Mouse (Mus musculus) stomach, postnatal 0 days (tissue): Measurements from ENCODE around the gene Tnip2. TPM values are rescaled to one million over a fixed set of nuclear protein-coding genes. Genes with fewer than 3 reads are reported as not detected.

Experiments
- ATAC-seq: fragments of 200-750 bp; cut with Nextera tagmentation; 2 replicates; pipeline ENCODE4 v1.8.0; 2017; ENCODE audit not compliant: low FRiP score, low TSS enrichment
- DNase-seq: peaks from one replicate; pipeline ENCODE4 v3.0.0-alpha.2; 2016; ENCODE audit warnings: low spot score
- H3K27ac ChIP-seq: fragments of 300-500 bp; sonication (generic); replicated peaks from 2 replicates; pipeline ENCODE4 v1.5.1; 2014; ENCODE audit warnings: mild to moderate bottlenecking, control low read depth
- H3K27me3 ChIP-seq: fragments of 300-500 bp; sonication (generic); 2 replicates; pipeline ENCODE4 v1.6.1; 2014; ENCODE audit warnings: low read length; ENCODE audit not compliant: control insufficient read depth, insufficient read depth
- H3K36me3 ChIP-seq: fragments of 300-500 bp; sonication (generic); 2 replicates; pipeline ENCODE4 v1.6.1; 2014; ENCODE audit warnings: low read length, mixed read lengths; ENCODE audit not compliant: control insufficient read depth, insufficient read depth
- H3K4me1 ChIP-seq: fragments of 300-500 bp; sonication (generic); replicated peaks from 2 replicates; pipeline ENCODE4 v1.6.1; 2014; ENCODE audit warnings: antibody characterized with exemption; ENCODE audit not compliant: control insufficient read depth, insufficient read depth
- H3K4me2 ChIP-seq: fragments of 300-500 bp; sonication (generic); replicated peaks from 2 replicates; pipeline ENCODE4 v1.6.1; 2014; ENCODE audit warnings: low read depth, mild to moderate bottlenecking, control low read depth, moderate library complexity
- H3K4me3 ChIP-seq: fragments of 300-500 bp; sonication (generic); 2 replicates; pipeline ENCODE4 v1.5.1; 2014; ENCODE audit warnings: low read depth, low read length, control low read depth
- H3K9ac ChIP-seq: fragments of 300-500 bp; sonication (generic); 2 replicates; pipeline ENCODE4 v1.6.1; 2014; ENCODE audit warnings: mild to moderate bottlenecking, low read length, control low read depth, mixed read lengths
- H3K9me3 ChIP-seq: fragments of 300-500 bp; sonication (generic); 2 replicates; pipeline ENCODE4 v1.6.1; 2016; ENCODE audit warnings: low read length; ENCODE audit not compliant: control insufficient read depth
- CTCF ChIP-seq: IDR thresholded peaks from 2 replicates; pipeline ENCODE4 v1.5.1; 2016; ENCODE audit warnings: antibody characterized with exemption, low read depth, mild to moderate bottlenecking, moderate library complexity
- EP300 ChIP-seq: optimal IDR thresholded peaks from 2 replicates; pipeline ENCODE3; 2016; ENCODE audit warnings: antibody characterized with exemption
- WGBS: fragments of 180-500 bp; shearing (Covaris S2); extraction: QIAGEN DNeasy Blood & Tissue Kit; methylation state at CpG from one replicate; pipeline ENCODE4 v1.1.7; 2014; 5-methylcytosine and 5-hydroxymethylcytosine counted together
- polyA plus RNA-seq: library from polyadenylated mRNA; unstranded; fragments of >200 nt; fragmentation: Nextera tagmentation; extraction: Ambion mirVana; gene quantifications from 2 replicates; pipeline ENCODE4 v1.2.1, GENCODE M21; 2015

The Tnip2 gene
- polyA plus RNA-seq, 1 experiment from 2014 or later = 16.2 TPM

- Histone ChIP-seq H3K4me1 (no peaks in the 10 kb centered on the region), H3K4me2 (no peak overlapping the region), H3K27me3 (no peaks in the 10 kb centered on the region), H3K36me3 (peaks cover 25% of the 10 kb centered on the region), H3K4me3 (no peak overlapping the region), H3K9ac (no peak overlapping the region), H3K9me3 (no peaks in the 10 kb centered on the region), H3K27ac (no peak overlapping the region)
- WGBS = 89% methylated on average over 2 of the region's 2 CpGs
- no peak for TF ChIP-seq CTCF
- no peak for TF ChIP-seq EP300
- no peak for ATAC-seq
- no peak for DNase-seq
Observed at GRCm38 (mm10) chr5:34468039-34468775, 45.6 kb downstream of the Tnip2 start.

GRCm38 (mm10) chr5:34466648-34467047 lies 47.1 kb downstream of the Tnip2 start:
- no peak for ATAC-seq
- H3K4me2 ChIP-seq = no peak overlapping the region
- no peak for TF ChIP-seq EP300
- no peak for TF ChIP-seq CTCF
- no peak overlapping the region for H3K27ac ChIP-seq
- no peak overlapping the region for H3K4me3 ChIP-seq
- WGBS = 87% methylated on average over 2 of the region's 2 CpGs
- no peaks in the 10 kb centered on the region for H3K4me1 ChIP-seq
- H3K9ac ChIP-seq = no peak overlapping the region
- H3K9me3 ChIP-seq = no peaks in the 10 kb centered on the region
- DNase-seq = no peak
- H3K27me3 ChIP-seq = no peaks in the 10 kb centered on the region
- H3K36me3 ChIP-seq = peaks cover 30% of the 10 kb centered on the region

GRCm38 (mm10) chr5:34466079-34466478 lies 47.7 kb downstream of the Tnip2 start:
- TF ChIP-seq EP300 (no peak), CTCF (no peak)
- H3K4me2 ChIP-seq = no peak overlapping the region
- H3K4me3 ChIP-seq = no peak overlapping the region
- WGBS = 93% methylated on average over 1 of the region's 1 CpGs
- no peak overlapping the region for H3K27ac ChIP-seq
- no peaks in the 10 kb centered on the region for H3K27me3 ChIP-seq
- peaks cover 34% of the 10 kb centered on the region for H3K36me3 ChIP-seq
- H3K4me1 ChIP-seq = no peaks in the 10 kb centered on the region
- no peak overlapping the region for H3K9ac ChIP-seq
- H3K9me3 ChIP-seq = no peaks in the 10 kb centered on the region
- no peak for DNase-seq
- ATAC-seq = no peak

- Histone ChIP-seq H3K36me3 (peaks cover 54% of the 10 kb centered on the region), H3K27ac (no peak overlapping the region), H3K4me2 (no peak overlapping the region), H3K9ac (no peak overlapping the region), H3K9me3 (no peaks in the 10 kb centered on the region), H3K27me3 (no peaks in the 10 kb centered on the region), H3K4me1 (no peaks in the 10 kb centered on the region), H3K4me3 (no peak overlapping the region)
- DNase-seq (no peak), ATAC-seq (no peak)
- TF ChIP-seq EP300 (no peak), CTCF (no peak)
- 97% methylated on average over 6 of the region's 6 CpGs for WGBS
Observed at GRCm38 (mm10) chr5:34461841-34462240, 52.0 kb downstream of the Tnip2 start.

- H3K4me3 ChIP-seq = no peak overlapping the region
- no peak for ATAC-seq
- H3K27me3 ChIP-seq = no peaks in the 10 kb centered on the region
- WGBS = 98% methylated on average over 4 of the region's 4 CpGs
- no peaks in the 10 kb centered on the region for H3K4me1 ChIP-seq
- no peaks in the 10 kb centered on the region for H3K9me3 ChIP-seq
- H3K9ac ChIP-seq = no peak overlapping the region
- no peak for DNase-seq
- H3K4me2 ChIP-seq = no peak overlapping the region
- H3K36me3 ChIP-seq = peaks cover 52% of the 10 kb centered on the region
- no peak overlapping the region for H3K27ac ChIP-seq
- TF ChIP-seq EP300 (no peak), CTCF (no peak)
Observed at GRCm38 (mm10) chr5:34461294-34461693, 52.5 kb downstream of the Tnip2 start.

- no peak for ATAC-seq
- H3K4me2 ChIP-seq = no peak overlapping the region
- H3K9me3 ChIP-seq = no peaks in the 10 kb centered on the region
- no peak overlapping the region for H3K4me3 ChIP-seq
- WGBS = 87% methylated on average over 1 of the region's 1 CpGs
- H3K27ac ChIP-seq = no peak overlapping the region
- no peaks in the 10 kb centered on the region for H3K27me3 ChIP-seq
- TF ChIP-seq CTCF (no peak), EP300 (no peak)
- H3K36me3 ChIP-seq = peaks cover 35% of the 10 kb centered on the region
- no peaks in the 10 kb centered on the region for H3K4me1 ChIP-seq
- no peak overlapping the region for H3K9ac ChIP-seq
- DNase-seq = no peak
Observed at GRCm38 (mm10) chr5:34458994-34459393, 54.8 kb downstream of the Tnip2 start.
